Mouse (Mus musculus) bone marrow macrophage, adult 2 months (primary cell): ENCODE measurements around the gene Tekt5. TPM values are rescaled to one million over a fixed set of nuclear protein-coding genes. Genes with fewer than 3 reads are reported as not detected.
A peak's percentile ranks its signal among the peaks of the same experiment; 100 is the strongest.

Experiments used
- H3K27ac ChIP-seq: 2 replicates; pipeline ENCODE4 v1.5.1; 2012; ENCODE audit warnings: low read depth, low read length; ENCODE audit not compliant: insufficient read depth
- H3K4me1 ChIP-seq: 2 replicates; pipeline ENCODE4 v1.6.1; 2012; ENCODE audit warnings: low read length; ENCODE audit not compliant: control insufficient read depth, insufficient read depth
- H3K4me3 ChIP-seq: 2 replicates; pipeline ENCODE4 v1.5.1; 2012; ENCODE audit warnings: mild to moderate bottlenecking, low read length, moderate library complexity; ENCODE audit not compliant: insufficient read depth
- CTCF ChIP-seq: IDR thresholded peaks from 2 replicates; pipeline ENCODE4 v1.5.1; 2012; ENCODE audit warnings: low read depth, mild to moderate bottlenecking, low read length, moderate library complexity
- POLR2A ChIP-seq: IDR thresholded peaks from 2 replicates; pipeline ENCODE4 v1.6.1; 2012; ENCODE audit warnings: mild to moderate bottlenecking, low read depth, low read length, borderline replicate concordance
- polyA plus RNA-seq: library from polyadenylated mRNA; stranded (reverse); fragments of >200 nt; gene quantifications from 2 replicates; pipeline ENCODE4 v1.2.4, GENCODE M21; 2012; ENCODE audit not compliant: missing spikeins, insufficient read depth, insufficient read length

Tekt5 gene
- polyA plus RNA-seq, 1 experiment = not detected

GRCm38 (mm10) chr16:10417723-10418259 lies 22.5 kb upstream of the Tekt5 start:
- no peak overlapping the region for H3K4me3 ChIP-seq
- H3K27ac ChIP-seq = peak overlapping the region; percentile 77
- no peak for TF ChIP-seq POLR2A
- no peak for TF ChIP-seq CTCF
- peaks cover 29% of the 10 kb centered on the region for H3K4me1 ChIP-seq

DNA sequence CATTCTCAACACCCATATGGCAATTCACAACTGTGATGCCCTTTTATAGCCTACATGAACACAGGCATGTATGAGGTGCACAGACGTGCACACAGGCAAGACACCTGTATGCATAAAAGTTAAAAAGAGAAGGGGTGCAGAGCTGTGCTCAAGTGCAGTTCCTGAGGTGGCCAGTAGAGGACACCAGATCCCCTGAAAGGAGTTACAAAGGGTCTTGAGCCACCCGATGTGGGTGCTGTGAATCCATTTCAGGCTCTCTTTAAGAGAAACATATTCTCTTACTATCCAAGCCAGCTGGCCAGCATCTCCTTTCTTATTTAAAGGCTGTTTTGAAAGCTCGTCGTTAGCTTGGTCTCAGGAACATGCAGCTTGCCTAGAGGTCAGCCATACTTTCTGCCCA lies 21.6 kb upstream of the Tekt5 start:
- Histone ChIP-seq H3K27ac (peak overlapping the region; percentile 77), H3K4me1 (peaks cover 31% of the 10 kb centered on the region), H3K4me3 (no peak overlapping the region)
- no peak for TF ChIP-seq POLR2A
- peak; percentile 69 for TF ChIP-seq CTCF

GRCm38 (mm10) chr16:10415976-10416375 lies 20.7 kb upstream of the Tekt5 start:
- Histone ChIP-seq H3K27ac (peak overlapping the region; percentile 47), H3K4me3 (no peak overlapping the region), H3K4me1 (peaks cover 34% of the 10 kb centered on the region)
- peak; percentile 80 for TF ChIP-seq CTCF
- no peak for TF ChIP-seq POLR2A

DNA sequence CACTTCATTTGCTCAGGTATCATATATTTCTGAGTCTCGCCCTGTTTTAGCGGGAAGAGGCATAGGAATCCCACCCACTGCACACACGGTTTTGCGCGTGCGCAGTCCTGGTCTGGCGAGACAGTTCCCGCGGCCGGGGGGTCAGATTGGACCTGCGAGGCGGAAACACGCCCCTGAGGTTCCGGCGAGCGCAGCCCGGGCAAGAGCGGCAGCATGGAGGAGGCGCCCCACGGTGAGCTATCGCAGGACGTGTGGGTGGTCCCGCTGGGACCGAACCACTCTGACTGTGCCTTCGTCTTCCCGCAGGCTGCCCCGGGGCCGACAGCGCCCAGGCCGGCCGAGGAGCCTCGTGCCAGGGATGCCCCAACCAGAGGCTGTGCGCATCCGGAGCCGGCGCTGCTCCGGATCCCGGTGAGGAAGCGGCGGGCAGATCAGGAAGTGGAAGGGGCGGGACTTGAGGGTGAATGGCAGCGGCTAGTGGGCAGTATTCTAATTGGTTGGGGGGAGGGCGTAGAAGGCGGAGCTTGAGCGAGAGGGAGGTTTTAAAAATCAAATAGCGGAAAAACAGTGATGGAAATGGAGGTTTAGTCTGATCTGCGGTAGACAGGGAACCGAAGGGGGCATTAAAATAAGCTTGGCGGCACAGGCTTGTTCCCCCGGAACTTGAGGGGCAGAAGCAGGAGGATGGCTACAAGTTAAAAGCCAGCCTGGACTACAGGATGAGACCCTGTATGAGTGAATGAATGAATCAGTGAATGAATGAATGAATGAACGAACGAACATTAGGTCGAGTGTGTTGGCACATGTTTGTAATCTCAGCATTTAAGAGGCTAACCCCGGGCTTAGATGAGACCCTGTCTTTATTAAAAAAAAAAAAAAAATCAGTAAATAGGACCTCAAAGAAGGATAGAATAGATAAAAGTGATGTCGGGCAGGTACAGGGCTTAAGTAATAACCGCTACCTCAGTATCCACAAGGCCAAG lies 16.8 kb upstream of the Tekt5 start, which contains the start of gene Nubp1:
Gene Nubp1, plus strand, starts transcription at position 185 of the 983 bp plus-strand sequence.
- TF ChIP-seq CTCF = no peak
- no peak for TF ChIP-seq POLR2A
- peak within 1 kb of the TSS; percentile 54 for H3K27ac ChIP-seq
- peaks cover 12% of the 10 kb centered on the region for H3K4me1 ChIP-seq
- peak within 1 kb of the TSS; percentile 70 for H3K4me3 ChIP-seq

DNA sequence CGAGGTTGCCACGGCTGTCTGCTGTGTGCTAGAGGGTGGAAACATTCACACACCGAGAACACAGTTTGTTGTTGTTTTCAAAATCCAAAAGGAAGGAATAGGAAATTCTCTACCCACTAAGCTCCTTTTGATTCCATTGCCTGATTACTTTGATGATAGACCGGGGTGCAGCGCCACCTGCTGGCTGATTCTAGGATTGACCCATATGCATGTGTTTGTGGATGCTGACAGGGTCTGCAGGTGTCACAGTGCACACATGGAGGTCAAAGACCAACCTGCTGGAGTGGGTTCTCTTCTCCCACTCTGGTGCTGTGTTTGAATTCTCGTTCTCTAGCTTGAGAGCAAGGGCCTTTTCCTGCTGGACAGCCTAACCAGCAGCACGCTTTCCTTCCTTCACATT lies 3.9 kb upstream of the Tekt5 start:
- Histone ChIP-seq H3K4me1 (no peaks in the 10 kb centered on the region), H3K27ac (no peak overlapping the region), H3K4me3 (no peak overlapping the region)
- TF ChIP-seq CTCF = peak; percentile 80
- TF ChIP-seq POLR2A = no peak

DNA sequence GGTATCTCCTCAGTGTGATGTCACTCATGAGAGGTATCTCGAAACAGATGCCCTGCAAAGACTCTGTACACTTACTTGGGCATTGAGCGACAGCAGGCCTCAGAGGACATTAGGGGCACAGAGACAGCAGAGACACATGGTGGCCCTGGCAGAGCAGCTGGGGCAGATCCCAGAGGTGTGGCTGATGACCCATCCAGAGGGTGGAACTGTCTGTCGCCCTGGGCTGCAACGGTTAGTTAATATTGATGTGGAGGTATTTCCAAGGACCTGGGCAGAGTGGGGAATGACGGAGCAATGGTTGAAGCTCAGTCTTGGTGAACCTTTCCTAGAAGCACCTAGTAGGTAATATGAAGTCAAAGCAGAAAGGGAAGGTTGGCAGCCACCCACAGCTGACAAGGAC lies 3.5 kb upstream of the Tekt5 start:
- no peak for TF ChIP-seq POLR2A
- no peak for TF ChIP-seq CTCF
- no peaks in the 10 kb centered on the region for H3K4me1 ChIP-seq
- no peak overlapping the region for H3K4me3 ChIP-seq
- no peak overlapping the region for H3K27ac ChIP-seq

DNA sequence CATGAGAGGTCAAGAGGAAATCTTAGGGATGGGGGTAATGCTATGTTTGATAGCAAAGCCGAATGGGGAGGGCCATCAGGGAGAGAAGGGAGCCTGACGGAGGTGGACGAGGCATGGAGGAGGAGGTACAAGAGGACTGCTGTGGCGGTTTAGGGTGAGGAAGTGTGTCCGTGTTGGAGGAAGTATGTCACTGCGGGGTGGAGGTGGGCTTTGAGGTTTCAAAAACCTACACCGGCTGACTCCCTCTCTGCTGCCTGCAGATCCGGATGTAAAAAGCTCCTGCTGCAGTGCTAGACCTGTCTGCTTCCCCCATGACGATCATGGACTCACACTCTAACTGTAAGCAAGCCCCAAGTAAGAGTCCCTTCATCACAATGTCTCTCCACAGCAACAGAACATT lies 2.7 kb downstream of the Tekt5 start:
- no peak overlapping the region for H3K4me3 ChIP-seq
- TF ChIP-seq CTCF (no peak), POLR2A (no peak)

DNA sequence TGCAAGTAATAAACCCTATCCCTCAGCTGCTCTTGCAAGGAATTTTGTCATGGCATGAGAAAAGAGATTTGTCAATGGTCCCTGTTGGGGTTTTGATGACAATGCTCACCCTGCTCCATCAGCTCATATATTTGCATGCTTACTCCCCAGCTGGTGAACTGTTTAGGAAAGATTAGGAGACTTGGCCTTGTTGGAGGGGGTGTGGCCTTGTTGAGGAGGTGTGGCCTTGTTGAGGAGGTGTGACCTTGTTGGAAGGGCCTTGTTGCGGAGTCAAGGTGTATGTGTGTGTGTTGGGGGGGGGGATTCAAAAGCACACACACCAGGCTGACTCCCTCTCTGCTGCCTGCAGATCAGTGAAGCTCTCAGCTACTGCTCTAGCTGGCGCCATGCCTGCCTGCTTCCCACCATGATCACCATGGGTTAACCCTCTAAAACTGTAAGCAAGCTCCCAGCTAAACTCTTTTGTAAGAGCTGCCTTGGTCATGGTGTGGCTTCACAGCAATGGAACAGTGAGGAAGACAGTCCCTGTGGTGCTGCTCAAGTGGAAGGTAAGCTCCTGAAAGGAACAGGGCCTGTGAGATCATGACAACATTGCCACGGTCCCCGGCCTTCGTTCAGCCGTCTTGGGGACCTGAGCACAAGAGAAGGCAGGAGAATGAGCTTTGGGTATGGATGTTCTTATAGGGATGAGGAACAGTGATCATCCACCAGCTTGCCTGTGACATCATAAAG lies 6.5 kb downstream of the Tekt5 start:
- no peak for TF ChIP-seq POLR2A
- TF ChIP-seq CTCF = no peak
- H3K4me1 ChIP-seq = peaks cover 6% of the 10 kb centered on the region; the same call in 1 of the 2 replicates
- no peak overlapping the region for H3K27ac ChIP-seq
- H3K4me3 ChIP-seq = no peak overlapping the region

More for the DNA sequence above, 2.7 kb downstream of the Tekt5 start:
- no peaks in the 10 kb centered on the region for H3K4me1 ChIP-seq
- no peak overlapping the region for H3K27ac ChIP-seq

DNA sequence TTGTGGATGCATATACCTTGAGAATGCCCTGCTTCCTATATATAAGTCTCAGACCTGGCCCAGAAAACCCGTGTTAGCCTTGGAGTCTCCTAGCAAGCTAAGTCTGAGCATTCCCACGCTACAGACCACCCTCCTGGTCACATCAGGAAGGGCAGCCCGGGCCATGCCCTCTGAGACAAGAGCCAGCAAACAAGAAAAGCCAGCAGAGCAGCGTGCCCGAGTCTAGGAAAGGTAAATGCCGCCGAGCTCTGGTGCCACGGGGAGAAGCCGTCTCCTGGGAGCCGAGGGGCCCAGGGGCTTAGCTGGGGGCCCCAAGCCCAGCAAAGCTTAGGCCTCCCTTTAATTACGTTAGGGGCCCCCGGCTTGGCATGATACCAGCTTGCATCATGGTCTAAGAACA lies 10.0 kb downstream of the Tekt5 start:
- Histone ChIP-seq H3K4me1 (peaks cover 7% of the 10 kb centered on the region; the same call in 1 of the 2 replicates), H3K4me3 (no peak overlapping the region), H3K27ac (no peak overlapping the region)
- TF ChIP-seq POLR2A (no peak), CTCF (no peak)
